Mouse (Mus musculus): Measurements from ENCODE around the gene Chic2. TPM values are rescaled to one million over a fixed set of nuclear protein-coding genes. Genes with fewer than 3 reads are reported as not detected.

Chic2 gene
- polyA plus RNA-seq, 1 experiment from 2014 or later: 48.5 TPM

- Histone ChIP-seq H3K4me1 (peaks cover 15% of the 10 kb centered on the region), H3K9me3 (peaks cover 8% of the 10 kb centered on the region), H3K4me2 (no peak overlapping the region), H3K9ac (no peak overlapping the region), H3K4me3 (replicated peaks) (no peak overlapping the region), H3K36me3 (replicated peaks) (no peaks in the 10 kb centered on the region), H3K27me3 (peaks cover 66% of the 10 kb centered on the region), H3K27ac (no peak overlapping the region)
- WGBS: 13% methylated on average over 4 of the region's 4 CpGs
- no peak for ATAC-seq (ENCODE audit: low FRiP score)
These were observed 18.6 kb upstream of the Chic2 start for GRCm38 (mm10) chr5:75063177-75063576.

DNA sequence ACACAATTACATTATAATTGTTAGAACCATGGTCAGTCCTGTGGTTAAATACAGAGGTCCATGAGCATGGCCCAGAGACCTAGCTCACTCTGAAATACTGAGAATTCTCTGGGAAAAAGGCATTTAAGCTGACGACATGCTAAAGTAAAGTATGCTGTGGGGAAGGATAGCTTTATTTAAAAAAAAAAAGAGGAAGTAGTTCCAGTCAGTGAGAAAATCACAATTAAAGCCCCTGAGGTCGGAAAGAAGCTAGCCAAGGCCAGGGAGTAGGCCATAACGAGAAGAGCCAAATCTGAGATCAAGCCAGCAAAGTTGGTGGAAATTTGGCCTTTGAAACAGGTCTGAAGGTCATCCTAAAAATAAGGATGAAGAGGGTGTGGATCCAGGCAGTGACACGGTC lies 6.5 kb upstream of the Chic2 start:
- Histone ChIP-seq H3K4me2 (no peak overlapping the region), H3K9me3 (no peaks in the 10 kb centered on the region), H3K4me1 (no peaks in the 10 kb centered on the region), H3K36me3 (replicated peaks) (no peaks in the 10 kb centered on the region), H3K4me3 (replicated peaks) (no peak overlapping the region), H3K27me3 (peaks cover 28% of the 10 kb centered on the region), H3K9ac (no peak overlapping the region), H3K27ac (no peak overlapping the region)
- no peak for ATAC-seq (ENCODE audit: low FRiP score)
- 74% methylated on average over 4 of the region's 4 CpGs for WGBS

GRCm38 (mm10) chr5:75046681-75047321 lies 2.2 kb upstream of the Chic2 start:
- no peak for ATAC-seq (ENCODE audit: low FRiP score)
- Histone ChIP-seq H3K4me2 (no peak overlapping the region), H3K9ac (no peak overlapping the region), H3K4me1 (peaks cover 14% of the 10 kb centered on the region), H3K27ac (no peak overlapping the region), H3K27me3 (peaks cover 19% of the 10 kb centered on the region), H3K9me3 (no peaks in the 10 kb centered on the region), H3K36me3 (replicated peaks) (0 out of 2 replicates have a peak, but pooled peaks cover under 1% of the 10 kb centered on the region), H3K4me3 (replicated peaks) (no peak overlapping the region)
- WGBS: 61% methylated on average over 15 of the region's 15 CpGs

DNA sequence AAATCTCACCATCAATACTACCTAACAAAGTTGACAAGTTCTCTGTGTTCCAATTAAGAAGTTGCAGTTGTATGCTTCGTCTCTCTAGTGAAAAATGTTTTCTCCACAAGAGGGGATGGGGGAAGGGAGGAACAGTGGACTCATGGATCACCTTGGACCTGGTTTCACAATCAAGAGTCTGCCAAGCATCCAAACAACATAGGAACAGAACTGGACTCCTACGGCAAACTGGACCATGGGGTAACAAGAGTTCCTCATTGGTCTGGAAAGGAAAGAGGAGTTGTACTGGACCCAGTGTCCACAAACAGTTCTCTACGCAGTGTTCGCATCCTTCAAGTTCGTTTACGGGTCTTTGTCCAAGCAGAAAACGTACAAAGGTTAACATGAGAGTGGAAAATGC lies 797 bp upstream of the Chic2 start:
- no peak for ATAC-seq (ENCODE audit: low FRiP score)
- Histone ChIP-seq H3K4me2 (no peak overlapping the region), H3K9me3 (no peaks in the 10 kb centered on the region), H3K4me1 (peaks cover 17% of the 10 kb centered on the region), H3K9ac (no peak overlapping the region), H3K36me3 (replicated peaks) (0 out of 2 replicates have a peak, but pooled peaks cover 3% of the 10 kb centered on the region), H3K27ac (no peak overlapping the region), H3K4me3 (replicated peaks) (no peak overlapping the region), H3K27me3 (peaks cover 19% of the 10 kb centered on the region)
- WGBS: 90% methylated on average over 7 of the region's 7 CpGs

GRCm38 (mm10) chr5:75043621-75044301 lies 813 bp downstream of the Chic2 start:
- Histone ChIP-seq H3K36me3 (replicated peaks) (0 out of 2 replicates have a peak, but pooled peaks cover 3% of the 10 kb centered on the region), H3K4me2 (peak overlapping the region; percentile 94), H3K4me1 (peaks cover 17% of the 10 kb centered on the region), H3K27me3 (peaks cover 19% of the 10 kb centered on the region), H3K9me3 (no peaks in the 10 kb centered on the region), H3K27ac (peak overlapping the region; percentile 87), H3K9ac (peak overlapping the region; percentile 96), H3K4me3 (replicated peaks) (peak overlapping the region; percentile 92)
- WGBS: under 1% methylated on average over 36 of the region's 36 CpGs
- ATAC-seq (ENCODE audit: low FRiP score): peak; percentile 84

DNA sequence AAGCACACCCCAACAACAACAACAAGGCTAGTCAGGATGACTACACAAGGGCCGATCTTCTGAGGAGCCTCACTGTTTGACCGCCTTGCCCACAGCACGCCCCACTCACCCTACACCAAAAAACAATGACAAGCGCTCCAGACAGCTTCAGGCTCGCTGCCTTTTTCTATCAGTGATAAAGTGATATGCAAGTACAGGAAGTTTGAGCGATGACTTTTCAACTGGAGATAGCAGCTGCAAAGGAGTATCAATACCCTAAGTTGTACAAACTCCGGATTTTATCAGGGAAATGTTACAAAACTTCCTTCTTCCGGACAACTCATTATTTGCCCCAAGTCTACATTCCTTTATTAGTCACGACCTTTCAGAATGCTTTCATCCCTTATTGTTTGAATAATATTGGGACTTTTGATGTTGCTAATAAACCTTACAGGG lies 1.5 kb downstream of the Chic2 start:
- peak overlapping the region; percentile 94 for H3K4me2 ChIP-seq
- peak overlapping the region; percentile 96 for H3K9ac ChIP-seq
- H3K9me3 ChIP-seq: no peaks in the 10 kb centered on the region
- 54% methylated on average over 9 of the region's 9 CpGs for WGBS
- no peak overlapping the region for H3K27ac ChIP-seq
- no peak for ATAC-seq (ENCODE audit: low FRiP score)
- H3K4me3 ChIP-seq (replicated peaks): peak overlapping the region; percentile 92
- 0 out of 2 replicates have a peak, but pooled peaks cover 3% of the 10 kb centered on the region for H3K36me3 ChIP-seq (replicated peaks)
- peaks cover 18% of the 10 kb centered on the region for H3K27me3 ChIP-seq
- H3K4me1 ChIP-seq: peaks cover 17% of the 10 kb centered on the region

DNA sequence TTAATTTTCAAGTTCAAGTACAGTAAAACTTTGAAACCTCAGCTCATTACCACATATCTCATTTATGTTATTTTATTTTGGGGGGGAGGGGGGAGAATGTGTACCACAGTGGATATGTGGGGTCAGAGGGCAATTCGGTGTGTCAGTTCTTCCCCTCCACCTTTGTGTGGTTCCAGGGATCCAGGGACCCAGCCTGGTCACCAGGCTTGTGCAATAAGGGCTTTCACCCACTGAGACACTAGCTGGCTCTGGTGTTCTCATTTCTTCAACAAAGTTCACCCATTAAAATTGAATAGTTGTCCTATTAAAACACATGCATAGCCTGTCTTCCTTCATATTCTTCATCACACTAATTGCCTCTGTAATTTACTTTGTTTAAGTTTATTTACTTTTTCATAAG lies 5.3 kb downstream of the Chic2 start:
- H3K9me3 ChIP-seq: no peaks in the 10 kb centered on the region
- H3K4me2 ChIP-seq: no peak overlapping the region
- no peak for ATAC-seq (ENCODE audit: low FRiP score)
- peaks cover 17% of the 10 kb centered on the region for H3K4me1 ChIP-seq
- H3K27ac ChIP-seq: no peak overlapping the region
- H3K36me3 ChIP-seq (replicated peaks): 0 out of 2 replicates have a peak, but pooled peaks cover 3% of the 10 kb centered on the region
- 86% methylated on average over 1 of the region's 1 CpGs for WGBS
- no peak overlapping the region for H3K4me3 ChIP-seq (replicated peaks)
- no peaks in the 10 kb centered on the region for H3K27me3 ChIP-seq
- H3K9ac ChIP-seq: no peak overlapping the region

GRCm38 (mm10) chr5:75035475-75035874 lies 9.1 kb downstream of the Chic2 start:
- Histone ChIP-seq H3K4me1 (no peaks in the 10 kb centered on the region), H3K9ac (no peak overlapping the region), H3K36me3 (replicated peaks) (peaks cover 5% of the 10 kb centered on the region; the same call in 1 of the 2 replicates), H3K27ac (no peak overlapping the region), H3K4me3 (replicated peaks) (no peak overlapping the region), H3K9me3 (no peaks in the 10 kb centered on the region), H3K4me2 (no peak overlapping the region), H3K27me3 (no peaks in the 10 kb centered on the region)
- ATAC-seq (ENCODE audit: low FRiP score): no peak
- WGBS: 91% methylated on average over 3 of the region's 3 CpGs

GRCm38 (mm10) chr5:75014768-75015167 lies 29.8 kb downstream of the Chic2 start:
- Histone ChIP-seq H3K4me1 (peaks cover 17% of the 10 kb centered on the region), H3K4me3 (replicated peaks) (no peak overlapping the region), H3K4me2 (no peak overlapping the region), H3K9ac (no peak overlapping the region), H3K36me3 (replicated peaks) (no peaks in the 10 kb centered on the region), H3K27ac (no peak overlapping the region), H3K9me3 (no peaks in the 10 kb centered on the region), H3K27me3 (peaks cover 22% of the 10 kb centered on the region; the same call in 1 of the 2 replicates)
- 29% methylated on average over 1 of the region's 1 CpGs for WGBS
- no peak for ATAC-seq (ENCODE audit: low FRiP score)

- Histone ChIP-seq H3K27me3 (peaks cover 24% of the 10 kb centered on the region), H3K4me2 (peak overlapping the region; percentile 1; the same call in 1 of the 2 replicates), H3K27ac (peak overlapping the region; percentile 51)
These were observed 31.7 kb downstream of the Chic2 start for GRCm38 (mm10) chr5:75012771-75013421.

GRCm38 (mm10) chr5:75011985-75012738 lies 32.4 kb downstream of the Chic2 start:
- H3K27me3 ChIP-seq: peaks cover 32% of the 10 kb centered on the region
- 0 out of 2 replicates have a peak, but pooled peaks cover 4% of the 10 kb centered on the region for H3K9me3 ChIP-seq
- H3K36me3 ChIP-seq (replicated peaks): peaks cover 9% of the 10 kb centered on the region
- no peak overlapping the region; the same call in 1 of the 2 replicates for H3K4me2 ChIP-seq
- H3K27ac ChIP-seq: peak overlapping the region; percentile 53; the same call in 1 of the 2 replicates
- H3K4me3 ChIP-seq (replicated peaks): no peak overlapping the region
- peak; percentile 75 for ATAC-seq (ENCODE audit: low FRiP score)
- H3K4me1 ChIP-seq: peaks cover 17% of the 10 kb centered on the region
- WGBS: 20% methylated on average over 4 of the region's 4 CpGs
- no peak overlapping the region for H3K9ac ChIP-seq

More at GRCm38 (mm10) chr5:75012771-75013421, 31.7 kb downstream of the Chic2 start:
- peaks cover 8% of the 10 kb centered on the region for H3K36me3 ChIP-seq (replicated peaks)
- 0 out of 2 replicates have a peak, but pooled peaks cover 4% of the 10 kb centered on the region for H3K9me3 ChIP-seq
- H3K4me3 ChIP-seq (replicated peaks): no peak overlapping the region
- peak; percentile 82 for ATAC-seq (ENCODE audit: low FRiP score)
- H3K4me1 ChIP-seq: peaks cover 17% of the 10 kb centered on the region
- H3K9ac ChIP-seq: no peak overlapping the region
- 10% methylated on average over 8 of the region's 8 CpGs for WGBS

Measured in forebrain, embryonic 12.5 days (tissue).